Mouse (Mus musculus) liver, adult 2 months (tissue): ENCODE measurements at regions not wholly inside any gene's neighbourhood (a gene's known extent, or its start where the extent isn't known, plus 50 kb on each side); places are given as distances from the start of the nearest gene placed in this dataset.

Source experiments
- CTCF ChIP-seq: fragments of 200-500 bp; IDR thresholded peaks from 2 replicates; pipeline ENCODE4 v1.5.1; 2011; ENCODE audit warnings: low read depth, low read length, control low read depth
- POLR2A ChIP-seq: fragments of 200-500 bp; IDR thresholded peaks from 2 replicates; pipeline ENCODE4 v1.6.1; 2011; ENCODE audit warnings: low read length, control low read depth; ENCODE audit not compliant: insufficient read depth; ENCODE audit errors: extremely low read depth

DNA sequence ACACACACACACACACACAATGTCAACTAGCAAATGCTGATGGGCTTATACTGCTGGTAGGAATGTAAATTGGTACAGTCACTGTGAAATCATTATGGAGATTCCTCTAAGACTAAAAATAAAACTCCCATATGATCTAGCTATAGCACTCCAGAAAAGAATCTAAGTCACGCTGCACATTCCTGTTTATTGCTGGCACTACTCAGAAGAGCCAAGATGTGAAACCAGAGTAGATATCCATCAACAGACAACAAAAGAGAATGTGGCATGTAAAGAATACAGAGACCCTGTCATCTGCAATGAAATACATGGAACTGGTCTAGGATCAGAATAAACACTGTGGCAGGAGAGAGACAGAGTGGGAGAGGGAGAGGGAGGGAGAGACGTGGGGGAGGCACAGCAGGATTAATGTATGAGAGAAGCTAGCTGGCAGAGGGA, 442.8 kb upstream of the Nrp1 start:
- TF ChIP-seq CTCF (no peak), POLR2A (no peak)
